Mouse (Mus musculus): Measurements from ENCODE around the gene Zwint.

DNA sequence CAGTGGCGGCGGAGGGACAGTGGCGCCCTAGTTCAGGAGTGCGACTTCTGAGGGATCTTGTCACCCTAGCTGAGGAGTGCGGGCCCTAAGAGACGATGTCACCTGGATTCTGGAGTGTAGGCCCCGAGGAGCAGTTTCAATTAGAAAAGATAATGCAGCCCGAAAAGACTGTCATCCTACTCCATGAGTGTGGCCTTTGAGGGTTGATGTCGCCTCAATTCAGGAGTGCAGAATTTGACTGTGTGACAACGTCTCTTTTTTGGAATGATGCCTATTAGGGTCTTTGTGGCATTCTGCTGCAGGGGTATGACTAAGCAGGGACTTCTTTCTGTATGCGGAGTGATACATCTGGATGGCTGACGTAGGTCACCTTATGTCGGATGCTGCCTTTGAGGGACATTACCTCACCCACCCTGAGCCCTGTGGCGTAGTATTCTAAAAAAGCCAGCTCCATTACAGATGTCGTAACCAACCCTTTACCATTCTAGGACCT, 418 bp downstream of the Zwint start:
- no peak for TF ChIP-seq CTCF (IDR thresholded peaks at IDR 0.05; ENCODE audit: low read depth)
- no peak for TF ChIP-seq EP300 (IDR thresholded peaks at IDR 0.05; ENCODE audit: low read depth)
